Mouse (Mus musculus) thymus, adult 2 months (tissue): ENCODE data around the gene Tbc1d30.

Source experiments
- CTCF ChIP-seq: fragments of 200-500 bp; IDR thresholded peaks from 2 replicates; pipeline ENCODE4 v1.5.1; 2012; ENCODE audit warnings: mild to moderate bottlenecking, control low read depth, low read length, moderate library complexity, borderline replicate concordance; ENCODE audit not compliant: control insufficient read depth, poor library complexity, insufficient read depth; ENCODE audit errors: extremely low read depth
- POLR2A ChIP-seq: fragments of 200-500 bp; IDR thresholded peaks from 2 replicates; pipeline ENCODE4 v1.6.1; 2012; ENCODE audit warnings: mild to moderate bottlenecking, low read length, control low read depth, moderate library complexity; ENCODE audit not compliant: control insufficient read depth, poor library complexity, insufficient read depth; ENCODE audit errors: extremely low read depth

DNA sequence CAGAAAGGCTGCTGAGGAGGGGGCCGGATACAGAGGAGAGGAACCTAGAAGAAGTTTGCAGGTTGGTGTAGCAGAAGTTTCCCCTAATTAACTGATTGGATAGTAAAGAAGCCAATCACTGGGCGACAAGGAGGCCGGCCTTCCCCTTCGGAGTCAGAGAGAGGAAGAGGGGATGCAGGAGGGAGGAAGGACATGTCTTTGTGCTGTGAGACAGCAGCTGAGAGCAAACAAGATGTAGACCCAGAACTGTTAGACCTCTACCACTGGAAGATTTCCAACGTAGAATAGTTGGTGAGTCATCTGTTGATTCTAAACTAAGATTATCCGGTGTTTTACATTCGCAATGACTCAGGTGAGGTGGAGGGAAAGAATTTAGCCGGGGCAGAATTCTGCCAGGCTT is 57.2 kb downstream of the Tbc1d30 start:
- no peak for TF ChIP-seq CTCF
- TF ChIP-seq POLR2A = no peak
